Mouse (Mus musculus): ENCODE measurements at regions not wholly inside any gene's neighbourhood (a gene's known extent, or its start where the extent isn't known, plus 50 kb on each side); places are given as distances from the start of the nearest gene placed in this dataset.
A peak's percentile ranks its signal among the peaks of the same experiment; 100 is the strongest.

GRCm38 (mm10) chr9:120628794-120629560 is 57.7 kb downstream of the Rpl14 start:
- Histone ChIP-seq H3K27me3 (ENCODE audit: control insufficient read depth, insufficient read depth, low read length) (no peaks in the 10 kb centered on the region; the same call in 1 of the 2 replicates), H3K27ac (ENCODE audit: insufficient read depth, low read length) (no peak overlapping the region), H3K4me1 (ENCODE audit: control insufficient read depth, insufficient read depth, low read length) (no peaks in the 10 kb centered on the region), H3K4me3 (replicated peaks; ENCODE audit: insufficient read depth, low read depth, low read length) (no peak overlapping the region)
- no peak for DNase-seq
- no peak for TF ChIP-seq CTCF (IDR thresholded peaks at IDR 0.05; ENCODE audit: borderline replicate concordance, insufficient read depth, low read depth, low read length)
- TF ChIP-seq POLR2A (IDR thresholded peaks at IDR 0.05; ENCODE audit: borderline replicate concordance, insufficient read depth, low read length), result no peak
- WGBS, result 33% methylated on average over 12 of the region's 12 CpGs

GRCm38 (mm10) chr9:120629609-120630008 is 58.4 kb downstream of the Rpl14 start:
- 63% methylated on average over 11 of the region's 11 CpGs for WGBS
- Histone ChIP-seq H3K4me1 (ENCODE audit: control insufficient read depth, insufficient read depth, low read length) (no peaks in the 10 kb centered on the region), H3K27ac (ENCODE audit: insufficient read depth, low read length) (no peak overlapping the region), H3K4me3 (replicated peaks; ENCODE audit: insufficient read depth, low read depth, low read length) (no peak overlapping the region), H3K27me3 (ENCODE audit: control insufficient read depth, insufficient read depth, low read length) (no peaks in the 10 kb centered on the region; the same call in 1 of the 2 replicates)
- no peak for TF ChIP-seq POLR2A (IDR thresholded peaks at IDR 0.05; ENCODE audit: borderline replicate concordance, insufficient read depth, low read length)
- TF ChIP-seq CTCF (IDR thresholded peaks at IDR 0.05; ENCODE audit: borderline replicate concordance, insufficient read depth, low read depth, low read length), result no peak
- DNase-seq, result no peak

- TF ChIP-seq CTCF (IDR thresholded peaks at IDR 0.05; ENCODE audit: borderline replicate concordance, insufficient read depth, low read depth, low read length) (no peak), POLR2A (IDR thresholded peaks at IDR 0.05; ENCODE audit: borderline replicate concordance, insufficient read depth, low read length) (no peak)
- peak in 1 of 2 experiments; percentile 42 for DNase-seq
- Histone ChIP-seq H3K27ac (ENCODE audit: insufficient read depth, low read length) (no peak overlapping the region), H3K4me3 (replicated peaks; ENCODE audit: insufficient read depth, low read depth, low read length) (no peak overlapping the region), H3K4me1 (ENCODE audit: control insufficient read depth, insufficient read depth, low read length) (no peaks in the 10 kb centered on the region), H3K27me3 (ENCODE audit: control insufficient read depth, insufficient read depth, low read length) (no peaks in the 10 kb centered on the region; the same call in 1 of the 2 replicates)
- 44% methylated on average over 10 of the region's 10 CpGs for WGBS
These were observed 61.6 kb downstream of the Rpl14 start for GRCm38 (mm10) chr9:120632821-120633220.

- H3K4me3 ChIP-seq (replicated peaks; ENCODE audit: insufficient read depth, low read depth, low read length), result no peak overlapping the region
- no peak overlapping the region for H3K27ac ChIP-seq (ENCODE audit: insufficient read depth, low read length)
- WGBS, result 45% methylated on average over 4 of the region's 4 CpGs
- peaks cover 9% of the 10 kb centered on the region for H3K4me1 ChIP-seq (ENCODE audit: control insufficient read depth, insufficient read depth, low read length)
- H3K27me3 ChIP-seq (ENCODE audit: control insufficient read depth, insufficient read depth, low read length), result no peaks in the 10 kb centered on the region
- TF ChIP-seq POLR2A (IDR thresholded peaks at IDR 0.05; ENCODE audit: borderline replicate concordance, insufficient read depth, low read length) (no peak), CTCF (IDR thresholded peaks at IDR 0.05; ENCODE audit: borderline replicate concordance, insufficient read depth, low read depth, low read length) (no peak)
- DNase-seq, result no peak
These were observed 71.4 kb downstream of the Rpl14 start for GRCm38 (mm10) chr9:120642656-120643055.

- 79% methylated on average over 3 of the region's 3 CpGs for WGBS
- Histone ChIP-seq H3K4me1 (ENCODE audit: control insufficient read depth, insufficient read depth, low read length) (peaks cover 10% of the 10 kb centered on the region), H3K4me3 (replicated peaks; ENCODE audit: insufficient read depth, low read depth, low read length) (no peak overlapping the region), H3K27me3 (ENCODE audit: control insufficient read depth, insufficient read depth, low read length) (no peaks in the 10 kb centered on the region), H3K27ac (ENCODE audit: insufficient read depth, low read length) (no peak overlapping the region)
- no peak for DNase-seq
- no peak for TF ChIP-seq POLR2A (IDR thresholded peaks at IDR 0.05; ENCODE audit: borderline replicate concordance, insufficient read depth, low read length)
- no peak for TF ChIP-seq CTCF (IDR thresholded peaks at IDR 0.05; ENCODE audit: borderline replicate concordance, insufficient read depth, low read depth, low read length)
These were observed 72.1 kb downstream of the Rpl14 start for GRCm38 (mm10) chr9:120643371-120643770.

GRCm38 (mm10) chr9:120645776-120646175 is 74.5 kb downstream of the Rpl14 start:
- no peak overlapping the region for H3K27ac ChIP-seq (ENCODE audit: insufficient read depth, low read length)
- WGBS, result 98% methylated on average over 10 of the region's 10 CpGs
- TF ChIP-seq CTCF (IDR thresholded peaks at IDR 0.05; ENCODE audit: borderline replicate concordance, insufficient read depth, low read depth, low read length) (no peak), POLR2A (IDR thresholded peaks at IDR 0.05; ENCODE audit: borderline replicate concordance, insufficient read depth, low read length) (no peak)

GRCm38 (mm10) chr9:120646806-120647667 is 75.8 kb downstream of the Rpl14 start:
- WGBS, result 55% methylated on average over 10 of the region's 10 CpGs
- H3K4me1 ChIP-seq (ENCODE audit: control insufficient read depth, insufficient read depth, low read length), result peaks cover 10% of the 10 kb centered on the region
- DNase-seq, result no peak
- no peak overlapping the region for H3K4me3 ChIP-seq (replicated peaks; ENCODE audit: insufficient read depth, low read depth, low read length)
- no peaks in the 10 kb centered on the region; the same call in 1 of the 2 replicates for H3K27me3 ChIP-seq (ENCODE audit: control insufficient read depth, insufficient read depth, low read length)
- no peak for TF ChIP-seq CTCF (IDR thresholded peaks at IDR 0.05; ENCODE audit: borderline replicate concordance, insufficient read depth, low read depth, low read length)
- no peak for TF ChIP-seq POLR2A (IDR thresholded peaks at IDR 0.05; ENCODE audit: borderline replicate concordance, insufficient read depth, low read length)
- H3K27ac ChIP-seq (ENCODE audit: insufficient read depth, low read length), result no peak overlapping the region

More at GRCm38 (mm10) chr9:120645776-120646175, 74.5 kb downstream of the Rpl14 start:
- no peak for DNase-seq
- Histone ChIP-seq H3K4me1 (ENCODE audit: control insufficient read depth, insufficient read depth, low read length) (peaks cover 10% of the 10 kb centered on the region), H3K4me3 (replicated peaks; ENCODE audit: insufficient read depth, low read depth, low read length) (no peak overlapping the region), H3K27me3 (ENCODE audit: control insufficient read depth, insufficient read depth, low read length) (no peaks in the 10 kb centered on the region; the same call in 1 of the 2 replicates)

All from cerebellum, adult 2 months (tissue).